Mouse (Mus musculus): ENCODE data around the gene Ier3. TPM values are rescaled to one million over a fixed set of nuclear protein-coding genes. Genes with fewer than 3 reads are reported as not detected.

Ier3 gene
- polyA plus RNA-seq, 1 experiment from 2014 or later = 10.5 TPM

GRCm38 (mm10) chr17:35785140-35785539 is 36.3 kb upstream of the Ier3 start:
- H3K27me3 ChIP-seq (ENCODE audit: control insufficient read depth, insufficient read depth, low read depth, low read length) = no peaks in the 10 kb centered on the region
- H3K4me2 ChIP-seq (ENCODE audit: low read length) = no peak overlapping the region
- H3K9me3 ChIP-seq (replicated peaks; ENCODE audit: control insufficient read depth, low read length, poor library complexity, severe bottlenecking) = no peaks in the 10 kb centered on the region
- H3K27ac ChIP-seq (ENCODE audit: low read length) = no peak overlapping the region
- no peak for ATAC-seq
- no peak overlapping the region for H3K9ac ChIP-seq (ENCODE audit: low read depth, low read length)
- 87% methylated on average over 4 of the region's 4 CpGs for WGBS
- no peaks in the 10 kb centered on the region for H3K4me1 ChIP-seq (ENCODE audit: control insufficient read depth, insufficient read depth, low read length)
- no peaks in the 10 kb centered on the region for H3K36me3 ChIP-seq (ENCODE audit: control insufficient read depth, insufficient read depth, low read length)
- H3K4me3 ChIP-seq (ENCODE audit: low read depth, low read length) = no peak overlapping the region

GRCm38 (mm10) chr17:35787493-35787892 is 34.0 kb upstream of the Ier3 start:
- H3K27ac ChIP-seq (ENCODE audit: low read length) = no peak overlapping the region
- no peaks in the 10 kb centered on the region for H3K9me3 ChIP-seq (replicated peaks; ENCODE audit: control insufficient read depth, low read length, poor library complexity, severe bottlenecking)
- no peak overlapping the region for H3K4me3 ChIP-seq (ENCODE audit: low read depth, low read length)
- no peak overlapping the region for H3K9ac ChIP-seq (ENCODE audit: low read depth, low read length)
- H3K4me1 ChIP-seq (ENCODE audit: control insufficient read depth, insufficient read depth, low read length) = no peaks in the 10 kb centered on the region
- H3K4me2 ChIP-seq (ENCODE audit: low read length) = no peak overlapping the region
- no peaks in the 10 kb centered on the region for H3K27me3 ChIP-seq (ENCODE audit: control insufficient read depth, insufficient read depth, low read depth, low read length)
- no peak for ATAC-seq
- H3K36me3 ChIP-seq (ENCODE audit: control insufficient read depth, insufficient read depth, low read length) = no peaks in the 10 kb centered on the region

GRCm38 (mm10) chr17:35788025-35788424 is 33.5 kb upstream of the Ier3 start:
- 82% methylated on average over 3 of the region's 3 CpGs for WGBS
- H3K4me2 ChIP-seq (ENCODE audit: low read length) = no peak overlapping the region
- no peaks in the 10 kb centered on the region for H3K4me1 ChIP-seq (ENCODE audit: control insufficient read depth, insufficient read depth, low read length)
- no peak overlapping the region for H3K9ac ChIP-seq (ENCODE audit: low read depth, low read length)
- no peak overlapping the region for H3K27ac ChIP-seq (ENCODE audit: low read length)
- no peaks in the 10 kb centered on the region for H3K27me3 ChIP-seq (ENCODE audit: control insufficient read depth, insufficient read depth, low read depth, low read length)
- H3K36me3 ChIP-seq (ENCODE audit: control insufficient read depth, insufficient read depth, low read length) = no peaks in the 10 kb centered on the region
- no peak for ATAC-seq
- no peaks in the 10 kb centered on the region for H3K9me3 ChIP-seq (replicated peaks; ENCODE audit: control insufficient read depth, low read length, poor library complexity, severe bottlenecking)
- H3K4me3 ChIP-seq (ENCODE audit: low read depth, low read length) = no peak overlapping the region

- H3K9me3 ChIP-seq (replicated peaks; ENCODE audit: control insufficient read depth, low read length, poor library complexity, severe bottlenecking) = no peaks in the 10 kb centered on the region
- no peak overlapping the region for H3K4me2 ChIP-seq (ENCODE audit: low read length)
- no peak for ATAC-seq
- H3K36me3 ChIP-seq (ENCODE audit: control insufficient read depth, insufficient read depth, low read length) = no peaks in the 10 kb centered on the region
- H3K27me3 ChIP-seq (ENCODE audit: control insufficient read depth, insufficient read depth, low read depth, low read length) = no peaks in the 10 kb centered on the region
- no peaks in the 10 kb centered on the region for H3K4me1 ChIP-seq (ENCODE audit: control insufficient read depth, insufficient read depth, low read length)
- H3K27ac ChIP-seq (ENCODE audit: low read length) = no peak overlapping the region
- no peak overlapping the region for H3K9ac ChIP-seq (ENCODE audit: low read depth, low read length)
- 87% methylated on average over 4 of the region's 4 CpGs for WGBS
- H3K4me3 ChIP-seq (ENCODE audit: low read depth, low read length) = no peak overlapping the region
Measured at GRCm38 (mm10) chr17:35790933-35791332, 30.6 kb upstream of the Ier3 start.

- no peaks in the 10 kb centered on the region for H3K4me1 ChIP-seq (ENCODE audit: control insufficient read depth, insufficient read depth, low read length)
- 89% methylated on average over 2 of the region's 2 CpGs for WGBS
- H3K4me2 ChIP-seq (ENCODE audit: low read length) = no peak overlapping the region
- no peaks in the 10 kb centered on the region for H3K9me3 ChIP-seq (replicated peaks; ENCODE audit: control insufficient read depth, low read length, poor library complexity, severe bottlenecking)
- ATAC-seq = no peak
- no peaks in the 10 kb centered on the region for H3K27me3 ChIP-seq (ENCODE audit: control insufficient read depth, insufficient read depth, low read depth, low read length)
- no peak overlapping the region for H3K27ac ChIP-seq (ENCODE audit: low read length)
- no peak overlapping the region for H3K4me3 ChIP-seq (ENCODE audit: low read depth, low read length)
- no peak overlapping the region for H3K9ac ChIP-seq (ENCODE audit: low read depth, low read length)
- no peaks in the 10 kb centered on the region for H3K36me3 ChIP-seq (ENCODE audit: control insufficient read depth, insufficient read depth, low read length)
Measured at GRCm38 (mm10) chr17:35792837-35793236, 28.6 kb upstream of the Ier3 start.

GRCm38 (mm10) chr17:35795099-35795498 is 26.4 kb upstream of the Ier3 start:
- H3K36me3 ChIP-seq (ENCODE audit: control insufficient read depth, insufficient read depth, low read length) = no peaks in the 10 kb centered on the region
- no peak overlapping the region for H3K4me3 ChIP-seq (ENCODE audit: low read depth, low read length)
- H3K4me2 ChIP-seq (ENCODE audit: low read length) = no peak overlapping the region
- no peak for ATAC-seq
- 55% methylated on average over 2 of the region's 2 CpGs for WGBS
- H3K9me3 ChIP-seq (replicated peaks; ENCODE audit: control insufficient read depth, low read length, poor library complexity, severe bottlenecking) = 0 out of 2 replicates have a peak, but pooled peaks cover 3% of the 10 kb centered on the region
- H3K4me1 ChIP-seq (ENCODE audit: control insufficient read depth, insufficient read depth, low read length) = no peaks in the 10 kb centered on the region
- no peak overlapping the region for H3K27ac ChIP-seq (ENCODE audit: low read length)
- no peak overlapping the region for H3K9ac ChIP-seq (ENCODE audit: low read depth, low read length)
- no peaks in the 10 kb centered on the region for H3K27me3 ChIP-seq (ENCODE audit: control insufficient read depth, insufficient read depth, low read depth, low read length)

GRCm38 (mm10) chr17:35795656-35796055 is 25.8 kb upstream of the Ier3 start:
- no peak for ATAC-seq
- 86% methylated on average over 6 of the region's 6 CpGs for WGBS
- no peaks in the 10 kb centered on the region for H3K4me1 ChIP-seq (ENCODE audit: control insufficient read depth, insufficient read depth, low read length)

GRCm38 (mm10) chr17:35796835-35797234 is 24.6 kb upstream of the Ier3 start:
- no peak for ATAC-seq
- Histone ChIP-seq H3K9me3 (replicated peaks; ENCODE audit: control insufficient read depth, low read length, poor library complexity, severe bottlenecking) (0 out of 2 replicates have a peak, but pooled peaks cover 3% of the 10 kb centered on the region), H3K4me1 (ENCODE audit: control insufficient read depth, insufficient read depth, low read length) (no peaks in the 10 kb centered on the region), H3K36me3 (ENCODE audit: control insufficient read depth, insufficient read depth, low read length) (no peaks in the 10 kb centered on the region), H3K9ac (ENCODE audit: low read depth, low read length) (no peak overlapping the region), H3K27ac (ENCODE audit: low read length) (no peak overlapping the region), H3K27me3 (ENCODE audit: control insufficient read depth, insufficient read depth, low read depth, low read length) (no peaks in the 10 kb centered on the region), H3K4me3 (ENCODE audit: low read depth, low read length) (no peak overlapping the region), H3K4me2 (ENCODE audit: low read length) (no peak overlapping the region)
- WGBS = 77% methylated on average over 5 of the region's 5 CpGs

More at GRCm38 (mm10) chr17:35795656-35796055, 25.8 kb upstream of the Ier3 start:
- Histone ChIP-seq H3K9me3 (replicated peaks; ENCODE audit: control insufficient read depth, low read length, poor library complexity, severe bottlenecking) (0 out of 2 replicates have a peak, but pooled peaks cover 3% of the 10 kb centered on the region), H3K9ac (ENCODE audit: low read depth, low read length) (no peak overlapping the region), H3K4me3 (ENCODE audit: low read depth, low read length) (no peak overlapping the region), H3K4me2 (ENCODE audit: low read length) (no peak overlapping the region), H3K27ac (ENCODE audit: low read length) (no peak overlapping the region), H3K27me3 (ENCODE audit: control insufficient read depth, insufficient read depth, low read depth, low read length) (no peaks in the 10 kb centered on the region), H3K36me3 (ENCODE audit: control insufficient read depth, insufficient read depth, low read length) (no peaks in the 10 kb centered on the region)

- Histone ChIP-seq H3K27me3 (ENCODE audit: control insufficient read depth, insufficient read depth, low read depth, low read length) (no peaks in the 10 kb centered on the region), H3K9me3 (replicated peaks; ENCODE audit: control insufficient read depth, low read length, poor library complexity, severe bottlenecking) (0 out of 2 replicates have a peak, but pooled peaks cover 3% of the 10 kb centered on the region), H3K36me3 (ENCODE audit: control insufficient read depth, insufficient read depth, low read length) (no peaks in the 10 kb centered on the region), H3K4me2 (ENCODE audit: low read length) (no peak overlapping the region), H3K9ac (ENCODE audit: low read depth, low read length) (no peak overlapping the region), H3K4me3 (ENCODE audit: low read depth, low read length) (no peak overlapping the region), H3K27ac (ENCODE audit: low read length) (no peak overlapping the region), H3K4me1 (ENCODE audit: control insufficient read depth, insufficient read depth, low read length) (no peaks in the 10 kb centered on the region)
- ATAC-seq = no peak
- WGBS = 73% methylated on average over 2 of the region's 2 CpGs
Measured at GRCm38 (mm10) chr17:35800905-35801304, 20.6 kb upstream of the Ier3 start.

Data from midbrain, embryonic 16.5 days (tissue).